Mouse (Mus musculus): ENCODE results near the gene Ddx56.
"Not testable (repeated sequence)": the region's sequence is repeated elsewhere in the genome, so short reads cannot be mapped to it uniquely, and the experiment has no call there.

Gene Ddx56

DNA sequence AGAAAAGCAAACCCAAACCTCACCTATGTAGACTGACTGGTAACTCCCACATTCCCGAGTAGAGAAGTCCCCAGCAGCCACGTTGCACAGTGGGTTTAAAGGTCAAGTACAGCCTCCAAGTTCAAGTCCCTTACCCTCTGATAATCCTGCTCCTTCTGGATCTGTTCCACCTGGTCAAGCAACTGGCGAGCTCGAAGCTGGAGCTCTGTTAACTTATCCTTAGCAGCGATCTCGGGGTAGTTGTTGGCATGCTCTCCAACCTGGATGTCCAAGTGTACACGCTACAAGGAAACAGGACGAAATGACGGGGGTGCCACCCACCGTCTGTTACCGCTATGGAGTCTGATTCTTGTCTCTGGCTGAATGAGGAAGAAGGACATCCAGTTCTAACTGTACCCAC, 6.0 kb upstream of the Ddx56 start:
- no peak for ATAC-seq (ENCODE audit: insufficient number of reproducible peaks, low FRiP score, low TSS enrichment)

DNA sequence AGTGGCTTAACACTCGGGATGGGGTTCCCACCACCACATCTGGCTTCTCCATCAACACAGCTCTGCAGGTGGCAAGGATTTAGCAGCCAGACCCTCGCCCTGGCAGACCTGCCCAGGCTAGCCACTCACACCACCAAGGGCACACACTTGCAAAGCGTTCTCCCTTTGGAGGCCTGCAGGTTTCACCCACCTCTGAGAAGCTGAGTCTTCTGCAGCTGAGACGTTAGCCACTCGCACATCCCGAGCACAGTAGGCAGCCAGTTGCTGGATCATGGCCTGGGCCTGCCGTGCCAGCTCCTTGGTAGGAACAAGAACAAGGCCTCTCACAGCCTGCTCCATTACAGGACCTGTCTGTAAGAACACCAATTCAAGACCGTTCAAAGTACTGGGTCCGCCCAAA, 951 bp downstream of the Ddx56 start:
- ATAC-seq (ENCODE audit: insufficient number of reproducible peaks, low FRiP score, low TSS enrichment): no peak

DNA sequence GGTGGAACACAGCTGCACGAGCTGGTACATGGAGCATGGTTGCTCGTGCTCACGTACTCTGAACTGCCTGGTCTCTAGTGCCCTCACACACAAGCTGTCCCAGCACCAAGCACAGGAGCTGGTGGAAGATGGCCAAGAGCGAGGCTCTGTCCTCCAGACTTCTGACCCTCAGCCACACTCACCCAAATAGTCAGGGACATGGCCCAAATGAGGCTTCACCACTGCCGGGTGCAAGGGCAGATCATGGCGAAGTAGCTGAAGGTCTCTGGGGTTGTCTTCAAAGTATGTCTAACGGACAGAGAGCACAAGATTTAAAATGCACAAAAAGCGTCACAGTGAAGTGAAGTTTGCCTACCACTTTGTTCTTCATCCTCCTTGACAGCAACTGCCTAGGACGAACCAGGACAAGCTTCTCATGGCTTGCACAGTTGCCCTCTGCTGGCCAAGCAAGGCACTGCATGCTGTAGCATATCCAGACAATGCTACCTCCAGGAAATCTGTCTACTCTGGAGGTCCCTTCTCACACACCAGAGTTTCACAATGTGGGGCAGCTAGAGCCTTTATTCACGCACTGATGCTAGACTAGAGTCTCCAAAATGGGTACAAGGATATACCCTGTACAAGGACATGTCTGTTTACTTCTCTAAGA, 6.0 kb downstream of the Ddx56 start:
- peak; percentile 42; the same call in 1 of the 2 replicates for ATAC-seq (ENCODE audit: insufficient number of reproducible peaks, low FRiP score, low TSS enrichment)

DNA sequence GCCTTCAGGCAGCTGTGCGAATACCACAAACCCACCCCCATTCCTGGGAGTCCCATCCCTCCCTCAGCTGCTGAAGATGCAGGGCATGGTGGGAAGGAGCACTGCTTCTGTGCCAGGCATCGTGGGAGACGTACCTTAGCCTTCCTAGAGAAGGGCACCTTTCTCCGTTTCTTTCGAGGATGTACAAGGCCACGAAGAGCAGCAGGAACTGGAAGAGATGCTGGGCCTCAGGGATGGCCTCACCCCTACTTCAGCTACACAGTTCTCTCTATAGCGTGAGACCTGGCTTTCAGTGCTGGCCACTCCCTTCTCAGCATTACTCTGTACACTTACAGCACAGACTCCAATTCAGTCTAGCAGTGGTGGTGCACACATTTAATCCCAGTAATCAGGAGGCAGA, 8.2 kb downstream of the Ddx56 start:
- no peak for ATAC-seq (ENCODE audit: insufficient number of reproducible peaks, low FRiP score, low TSS enrichment)

DNA sequence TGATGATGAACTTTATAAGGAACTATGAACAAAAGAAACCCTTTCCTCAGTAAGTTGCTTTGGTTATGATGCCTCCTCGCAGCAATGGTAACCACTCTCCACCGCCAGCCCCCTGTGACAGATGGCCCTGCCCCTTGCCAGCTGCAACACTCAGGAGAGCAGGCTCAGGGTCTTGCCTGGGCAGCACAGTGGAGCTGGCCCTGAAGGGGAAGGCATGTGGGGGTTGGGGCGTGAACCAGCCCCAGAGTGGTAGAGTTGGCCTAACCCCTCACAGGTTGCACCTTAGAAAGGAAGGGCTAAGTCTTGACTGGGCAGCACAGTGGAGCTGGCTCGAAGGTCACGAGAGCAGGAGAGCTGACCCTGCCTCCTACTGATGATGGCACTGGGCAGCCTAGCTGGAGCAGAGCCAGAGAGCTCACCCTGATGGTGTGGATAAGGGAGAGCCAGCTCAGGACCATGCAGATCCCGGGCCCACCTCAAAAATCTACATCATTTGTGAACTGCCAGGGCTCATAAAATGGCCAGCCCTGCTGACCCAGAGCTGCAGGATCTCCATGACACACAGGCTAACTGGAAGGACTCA, 11.0 kb downstream of the Ddx56 start:
- no peak for ATAC-seq (ENCODE audit: insufficient number of reproducible peaks, low FRiP score, low TSS enrichment)

DNA sequence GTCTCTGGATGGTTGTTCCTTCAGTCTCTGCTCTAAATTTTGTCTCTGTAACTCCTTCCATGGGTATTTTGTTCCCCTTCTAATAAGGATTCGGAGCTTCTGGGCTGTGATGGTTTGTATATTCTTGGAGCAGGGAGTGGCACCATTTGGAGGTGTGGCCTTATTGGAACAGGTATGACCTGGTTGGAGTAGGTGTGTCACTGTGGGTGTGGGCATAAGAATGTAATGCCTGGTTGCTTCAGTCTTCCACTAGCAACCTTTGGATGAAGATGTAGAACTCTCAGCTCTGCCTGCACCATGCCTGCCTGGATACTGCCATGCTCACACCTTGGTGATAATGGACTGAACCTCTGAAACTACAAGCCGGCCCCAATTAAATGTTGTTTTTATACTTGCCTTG, 13.0 kb downstream of the Ddx56 start:
- not testable (repeated sequence) for ATAC-seq (ENCODE audit: insufficient number of reproducible peaks, low FRiP score, low TSS enrichment)

DNA sequence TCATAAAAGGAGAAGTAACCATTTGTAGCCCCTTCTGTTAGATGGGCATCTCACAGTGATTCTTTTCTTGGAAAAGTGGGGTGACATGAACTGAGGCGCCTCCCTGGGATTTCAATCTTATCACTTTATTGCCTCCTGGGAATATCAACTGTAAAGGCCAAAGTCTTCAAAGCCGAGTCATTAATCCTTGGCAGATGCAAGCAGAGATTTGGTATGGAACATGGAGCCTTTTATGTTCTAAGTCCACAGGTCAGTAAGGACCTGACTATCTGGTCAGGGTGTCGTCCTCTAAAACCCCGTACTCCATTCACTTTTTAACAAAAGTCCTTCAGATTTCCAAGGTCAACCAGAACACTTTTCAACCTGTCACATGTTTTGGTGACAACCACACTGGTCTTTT, 14.7 kb downstream of the Ddx56 start:
- ATAC-seq (ENCODE audit: insufficient number of reproducible peaks, low FRiP score, low TSS enrichment): no peak

DNA sequence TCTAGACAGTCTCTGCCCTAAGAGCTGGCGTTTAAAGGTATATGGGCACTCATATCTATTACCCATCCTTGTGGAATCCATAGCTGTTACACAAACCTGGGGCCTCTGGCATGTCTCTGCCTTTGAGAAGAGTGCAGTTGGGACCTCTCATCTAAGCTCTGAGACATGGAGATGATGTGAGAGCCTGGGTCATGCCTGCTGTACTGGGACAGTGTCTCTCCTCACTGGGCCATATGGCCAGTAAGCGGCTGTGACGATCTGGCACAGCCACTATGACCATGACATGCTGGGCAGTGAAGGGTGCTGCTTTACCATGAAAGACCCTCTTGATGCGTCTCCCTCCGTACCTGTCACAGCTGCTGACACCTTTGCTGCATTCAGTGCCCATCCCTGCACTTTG, 15.3 kb downstream of the Ddx56 start:
- no peak for ATAC-seq (ENCODE audit: insufficient number of reproducible peaks, low FRiP score, low TSS enrichment)

DNA sequence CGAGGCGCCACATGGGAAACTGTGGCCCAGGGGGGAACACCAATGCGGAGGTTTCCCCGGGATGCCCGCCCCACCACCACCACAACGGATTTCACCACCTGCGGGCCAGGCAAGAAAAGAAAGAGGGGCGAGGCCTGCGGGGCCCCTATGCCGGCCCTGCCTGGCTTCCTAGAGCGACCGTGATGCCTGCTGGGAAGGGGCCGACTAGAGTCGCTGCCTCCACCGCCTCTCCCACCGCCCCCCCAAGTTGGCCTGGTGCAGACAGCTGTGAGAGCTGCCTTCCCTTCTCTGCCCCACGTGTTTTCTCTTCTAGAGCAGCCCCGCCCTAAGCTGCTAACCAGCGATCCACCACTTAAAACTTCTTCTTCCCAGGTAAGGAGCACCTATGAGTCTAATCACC, 22.9 kb downstream of the Ddx56 start:
- ATAC-seq (ENCODE audit: insufficient number of reproducible peaks, low FRiP score, low TSS enrichment): no peak

DNA sequence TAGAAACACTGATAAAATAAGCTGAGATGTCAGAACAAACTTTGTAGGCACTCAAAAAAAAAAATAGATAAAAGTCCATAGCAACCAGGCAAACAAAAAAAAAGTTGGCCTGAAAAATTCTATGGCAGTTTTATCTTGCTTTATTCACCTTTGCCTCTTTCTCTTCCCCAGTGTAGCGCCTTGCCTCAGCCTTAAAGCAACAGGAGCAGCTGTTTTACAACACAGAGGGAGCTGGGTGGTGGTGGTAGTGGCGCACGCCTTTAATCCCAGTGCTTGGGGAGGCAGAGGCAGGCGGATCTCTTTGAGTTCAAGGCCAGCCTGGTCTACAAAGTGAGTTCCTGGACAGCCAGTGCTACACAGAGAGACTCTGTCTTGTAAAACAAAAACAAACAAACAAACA, 34.5 kb downstream of the Ddx56 start:
- ATAC-seq (ENCODE audit: insufficient number of reproducible peaks, low FRiP score, low TSS enrichment): no peak

DNA sequence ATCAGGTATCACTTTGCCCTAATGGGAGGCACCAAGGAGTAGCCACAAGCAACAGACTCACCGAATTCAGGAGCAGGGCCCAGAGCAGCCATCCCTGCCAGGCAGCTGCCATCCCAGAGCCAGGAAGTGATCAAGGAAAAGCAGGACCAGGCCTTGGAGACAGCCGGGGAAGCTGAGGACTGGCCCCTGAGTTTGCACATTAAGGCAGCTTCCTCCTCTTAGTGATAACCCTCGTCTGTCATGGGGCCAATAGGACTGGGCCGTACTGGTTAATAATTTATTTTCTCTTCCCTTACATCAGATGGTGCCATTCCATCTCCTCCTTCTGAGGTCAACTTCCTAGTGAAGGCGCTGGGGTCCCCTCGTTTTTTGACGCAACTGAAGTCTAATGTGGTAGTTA, 37.6 kb downstream of the Ddx56 start, which contains the start of gene Npc1l1:
Gene Npc1l1, minus strand, starts transcription at position 132 of the 400 bp plus-strand sequence.
- no peak for ATAC-seq (ENCODE audit: insufficient number of reproducible peaks, low FRiP score, low TSS enrichment)

DNA sequence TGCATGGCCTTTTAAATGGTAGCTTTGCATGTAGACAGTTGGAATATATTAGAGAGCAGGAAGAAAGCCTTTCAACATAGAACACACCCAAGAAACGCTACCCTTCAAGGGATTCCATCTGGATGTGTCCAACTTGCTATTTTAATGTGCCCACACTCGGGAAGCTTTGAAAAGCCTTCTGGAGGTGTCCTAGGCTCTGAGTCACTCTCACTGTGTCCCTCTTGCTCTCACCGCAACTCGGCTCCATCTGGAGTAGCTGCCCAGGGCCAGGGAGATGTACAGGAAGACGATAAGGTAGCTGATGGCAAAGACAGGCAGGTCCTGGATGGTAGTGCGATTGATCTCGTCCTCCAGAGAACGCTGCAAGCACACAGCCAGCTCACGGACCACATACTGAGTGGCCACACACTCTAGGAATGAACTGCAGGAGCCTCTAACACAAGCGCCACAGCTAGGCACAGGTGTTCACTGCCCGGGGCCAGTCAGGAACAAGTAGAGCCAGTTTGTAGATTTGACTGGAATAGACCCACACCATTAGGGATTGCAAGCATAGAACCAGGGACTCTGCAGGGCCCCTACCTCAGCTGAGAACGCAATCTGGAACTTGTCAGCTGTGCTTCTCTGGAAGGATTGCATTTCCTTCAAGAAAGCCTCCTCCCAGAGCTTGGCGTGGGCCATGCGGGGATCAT, 42.9 kb downstream of the Ddx56 start:
- ATAC-seq (ENCODE audit: insufficient number of reproducible peaks, low FRiP score, low TSS enrichment): no peak

DNA sequence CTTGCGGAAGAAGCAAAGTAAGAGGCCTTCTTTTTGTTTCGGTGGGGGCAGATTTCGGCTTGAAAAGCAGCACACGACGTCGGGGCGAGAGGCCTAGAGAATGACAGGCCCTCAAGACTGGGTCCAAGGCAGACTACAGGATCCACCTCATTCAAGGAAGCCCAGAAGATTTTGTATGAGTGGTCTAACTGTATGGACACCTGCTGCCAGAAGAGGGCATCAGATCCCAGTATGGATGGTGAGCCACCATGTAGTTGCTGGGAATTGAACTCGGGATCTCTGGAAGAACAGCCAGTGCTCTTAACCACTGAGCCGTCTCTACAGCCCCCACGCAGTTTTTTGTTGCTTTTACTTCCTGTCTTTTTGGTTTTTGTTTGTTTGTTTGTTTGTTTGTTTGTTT, 45.4 kb downstream of the Ddx56 start:
- ATAC-seq (ENCODE audit: insufficient number of reproducible peaks, low FRiP score, low TSS enrichment): no peak

DNA sequence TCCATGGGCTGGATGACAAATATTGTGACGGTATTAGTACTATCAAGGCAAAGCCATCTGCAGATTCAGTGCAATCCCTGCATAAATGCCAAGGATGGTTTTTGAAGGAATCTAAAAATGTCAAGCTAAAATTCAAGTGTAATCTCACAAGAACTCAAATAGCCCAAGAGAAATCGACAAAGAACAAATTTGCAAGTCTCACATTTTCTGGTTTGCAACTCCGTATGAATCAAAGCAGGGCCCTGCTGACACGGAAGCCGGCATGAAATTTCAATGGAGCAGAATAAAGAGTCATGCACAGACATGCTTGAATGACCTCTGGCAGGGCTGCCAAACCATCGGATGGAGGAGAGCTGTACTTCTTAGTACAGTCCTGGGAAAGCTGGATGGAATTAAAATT, 47.6 kb downstream of the Ddx56 start:
- no peak for ATAC-seq (ENCODE audit: insufficient number of reproducible peaks, low FRiP score, low TSS enrichment)

DNA sequence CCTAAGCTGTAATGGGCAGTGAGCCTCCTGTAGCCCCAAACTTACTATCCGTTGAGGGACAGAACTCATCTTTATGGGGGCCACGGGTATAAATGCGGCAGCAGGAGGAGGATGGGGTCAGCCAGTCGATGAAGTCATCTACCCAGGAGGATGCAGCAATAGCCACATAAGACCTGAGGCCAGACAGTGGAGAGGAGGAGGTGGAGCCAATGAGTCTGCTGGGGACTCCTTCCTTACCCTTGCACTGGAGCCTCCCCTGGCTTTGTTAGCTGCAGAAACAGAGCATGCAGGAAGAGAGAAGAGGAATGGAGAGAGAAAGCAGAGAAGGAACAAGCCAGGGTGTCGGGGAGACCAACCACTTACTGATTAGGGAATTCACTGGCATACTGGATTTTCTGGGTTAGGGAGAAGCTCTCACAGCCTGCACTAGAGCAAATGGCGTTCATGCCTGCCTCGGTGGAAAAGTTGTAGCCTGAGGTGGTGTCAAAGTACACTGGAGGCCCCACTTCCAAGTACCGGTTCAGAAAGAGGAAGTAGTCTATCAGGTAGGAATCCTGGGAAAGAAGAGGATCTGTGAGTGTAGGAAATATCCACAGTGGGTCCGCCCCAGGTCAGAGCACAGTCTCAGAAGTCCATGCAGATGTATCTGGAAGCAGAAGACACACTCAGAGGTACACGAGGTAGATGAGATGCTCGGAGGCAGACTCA, 49.2 kb downstream of the Ddx56 start:
- ATAC-seq (ENCODE audit: insufficient number of reproducible peaks, low FRiP score, low TSS enrichment): no peak

DNA sequence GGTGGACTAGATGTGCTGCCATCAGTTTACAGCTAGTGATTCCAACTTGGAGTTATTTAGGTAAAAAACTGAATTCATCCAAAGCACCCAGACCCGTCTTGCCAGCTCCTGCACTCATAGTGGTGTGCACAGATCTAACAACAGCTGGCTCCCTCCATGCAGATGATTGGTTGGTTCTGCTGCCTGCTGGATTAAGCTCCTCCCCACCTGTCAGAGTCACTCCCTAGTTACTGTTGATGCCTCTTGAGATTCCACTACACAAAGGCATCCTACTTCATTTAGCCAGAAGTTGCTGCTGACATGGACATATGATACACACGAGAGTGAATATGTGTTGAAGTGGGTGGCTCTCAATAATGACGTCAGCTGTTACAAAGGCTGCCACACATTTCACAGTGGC, 50.7 kb downstream of the Ddx56 start:
- ATAC-seq (ENCODE audit: insufficient number of reproducible peaks, low FRiP score, low TSS enrichment): no peak
